Mouse (Mus musculus) hindbrain, embryonic 16.5 days (tissue): Measurements from ENCODE around the gene Clstn2. TPM values are rescaled to one million over a fixed set of nuclear protein-coding genes. Genes with fewer than 3 reads are reported as not detected.

Experiments used
- ATAC-seq: fragments of 200-750 bp; cut with Nextera tagmentation; 2 replicates; pipeline ENCODE4 v1.8.0; 2017; ENCODE audit warnings: moderate TSS enrichment, moderate library complexity
- H3K27ac ChIP-seq: fragments of 300-500 bp; sonication (generic); 2 replicates; pipeline ENCODE4 v1.5.1; 2014; ENCODE audit warnings: low read depth, mild to moderate bottlenecking, control low read depth, low read length, moderate library complexity
- H3K27me3 ChIP-seq: fragments of 300-500 bp; sonication (generic); replicated peaks from 2 replicates; pipeline ENCODE4 v1.6.1; 2014; ENCODE audit warnings: low read length; ENCODE audit not compliant: control insufficient read depth, insufficient read depth
- H3K36me3 ChIP-seq: fragments of 300-500 bp; sonication (generic); 2 replicates; pipeline ENCODE4 v1.6.1; 2014; ENCODE audit warnings: mild to moderate bottlenecking, low read length, moderate library complexity, mixed read lengths; ENCODE audit not compliant: control insufficient read depth, insufficient read depth
- H3K4me1 ChIP-seq: fragments of 300-500 bp; sonication (generic); 2 replicates; pipeline ENCODE4 v1.6.1; 2014; ENCODE audit warnings: low read depth, low read length; ENCODE audit not compliant: control insufficient read depth, insufficient read depth
- H3K4me2 ChIP-seq: fragments of 300-500 bp; sonication (generic); 2 replicates; pipeline ENCODE4 v1.6.1; 2014; ENCODE audit warnings: mild to moderate bottlenecking, low read length, control low read depth, moderate library complexity
- H3K4me3 ChIP-seq: fragments of 300-500 bp; sonication (generic); 2 replicates; pipeline ENCODE4 v1.5.1; 2014; ENCODE audit warnings: mild to moderate bottlenecking, low read length, control low read depth, moderate library complexity
- H3K9ac ChIP-seq: fragments of 300-500 bp; sonication (generic); 2 replicates; pipeline ENCODE4 v1.6.1; 2014; ENCODE audit warnings: low read depth, mild to moderate bottlenecking, control low read depth, low read length, moderate library complexity
- H3K9me3 ChIP-seq: fragments of 300-500 bp; sonication (generic); 2 replicates; pipeline ENCODE4 v1.6.1; 2014; ENCODE audit warnings: mild to moderate bottlenecking, low read length, moderate library complexity; ENCODE audit not compliant: control insufficient read depth
- WGBS: fragments of 180-500 bp; shearing (Covaris S2); extraction: QIAGEN DNeasy Blood & Tissue Kit; methylation state at CpG from one replicate; pipeline ENCODE4 v1.1.7; 2014; 5-methylcytosine and 5-hydroxymethylcytosine counted together
- polyA plus RNA-seq: library from polyadenylated mRNA; unstranded; fragments of >200 nt; fragmentation: Nextera tagmentation; extraction: Ambion mirVana; gene quantifications from 2 replicates; pipeline ENCODE4 v1.2.1, GENCODE M21; 2015

Gene Clstn2
- polyA plus RNA-seq, 1 experiment from 2014 or later, result 13.1 TPM

DNA sequence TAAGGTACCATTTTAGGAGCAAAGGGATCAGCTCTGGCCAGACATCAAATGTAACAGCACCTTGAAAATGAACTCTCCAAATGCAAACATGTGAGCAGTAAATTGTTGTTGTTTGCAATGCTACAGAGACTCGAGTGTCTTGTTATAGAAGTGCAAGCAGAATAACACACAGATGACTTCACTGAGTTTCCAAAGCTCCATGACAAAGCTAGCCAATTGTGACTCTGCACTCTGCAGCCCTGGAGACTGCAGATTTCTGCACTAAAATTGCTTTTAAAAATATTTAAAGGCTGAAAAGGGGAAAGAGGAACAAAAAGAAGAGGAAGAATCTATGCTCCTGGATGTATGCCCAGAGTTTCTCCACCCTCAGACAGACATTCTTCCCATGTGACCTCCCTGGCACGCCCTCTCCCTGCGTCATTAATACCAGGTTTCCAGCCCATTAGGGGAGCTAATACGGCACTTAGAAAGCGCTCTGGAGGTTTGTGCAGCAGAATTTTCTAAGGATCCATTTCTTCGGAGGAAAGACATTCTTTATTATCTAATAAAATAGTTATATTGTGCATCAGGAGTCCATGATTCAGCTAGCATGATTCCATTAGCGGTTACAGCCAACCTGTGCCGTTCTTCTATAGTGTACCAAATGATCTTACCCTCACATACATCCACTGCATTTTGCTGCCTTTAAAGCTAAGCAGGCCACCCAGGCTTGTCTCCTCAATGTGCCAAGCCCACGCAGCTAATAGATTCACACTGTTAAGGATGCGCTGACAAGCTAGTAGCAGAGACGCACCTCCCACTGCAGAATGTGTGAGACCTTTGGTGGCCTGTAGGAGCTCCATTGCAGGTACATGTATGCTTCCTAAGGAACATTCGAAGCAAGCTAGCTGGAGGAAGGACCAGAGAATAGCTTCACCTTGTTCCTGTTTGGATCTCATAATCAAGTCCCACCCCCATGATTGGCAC, 184.8 kb downstream of the Clstn2 start:
- Histone ChIP-seq H3K27me3 (no peaks in the 10 kb centered on the region), H3K27ac (peak overlapping the region; percentile 21; the same call in 1 of the 2 replicates), H3K36me3 (no peaks in the 10 kb centered on the region), H3K4me3 (no peak overlapping the region), H3K9ac (no peak overlapping the region), H3K9me3 (no peaks in the 10 kb centered on the region; the same call in 1 of the 2 replicates), H3K4me2 (no peak overlapping the region), H3K4me1 (no peaks in the 10 kb centered on the region; the same call in 1 of the 2 replicates)
- peak; percentile 73; the same call in 1 of the 2 replicates for ATAC-seq
- 57% methylated on average over 12 of the region's 12 CpGs for WGBS

- Histone ChIP-seq H3K4me2 (no peak overlapping the region), H3K27ac (no peak overlapping the region), H3K27me3 (no peaks in the 10 kb centered on the region), H3K36me3 (no peaks in the 10 kb centered on the region), H3K9me3 (no peaks in the 10 kb centered on the region; the same call in 1 of the 2 replicates), H3K4me3 (no peak overlapping the region), H3K9ac (no peak overlapping the region), H3K4me1 (no peaks in the 10 kb centered on the region)
- WGBS, result 80% methylated on average over 7 of the region's 7 CpGs
- 0 out of 2 replicates have a peak, but pooled peaks have one; percentile 17 for ATAC-seq
Observed at GRCm38 (mm10) chr9:97842054-97842453, 190.9 kb downstream of the Clstn2 start.

DNA sequence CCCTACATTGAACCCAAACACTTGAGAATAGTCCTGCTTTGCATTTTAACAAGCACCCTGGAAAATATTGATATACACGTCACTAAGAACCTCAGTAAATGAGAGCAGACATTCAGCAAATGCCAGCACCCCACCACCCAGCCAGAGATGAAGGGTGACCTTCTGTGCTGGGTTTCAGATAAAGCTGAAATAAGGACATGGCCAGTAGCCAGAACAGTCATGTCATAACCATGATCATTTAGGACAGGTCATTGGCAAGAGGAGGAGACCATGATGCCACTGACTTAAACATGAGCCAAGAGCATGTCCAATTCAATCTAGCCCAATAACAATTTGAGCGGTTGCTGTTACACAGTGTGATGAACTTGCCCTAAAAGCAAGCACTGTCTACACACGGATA, 201.8 kb downstream of the Clstn2 start:
- Histone ChIP-seq H3K4me1 (peaks cover 4% of the 10 kb centered on the region), H3K9ac (no peak overlapping the region), H3K27me3 (no peaks in the 10 kb centered on the region), H3K27ac (no peak overlapping the region), H3K36me3 (no peaks in the 10 kb centered on the region), H3K9me3 (no peaks in the 10 kb centered on the region), H3K4me2 (no peak overlapping the region), H3K4me3 (no peak overlapping the region)
- ATAC-seq, result no peak
- 74% methylated on average over 3 of the region's 3 CpGs for WGBS

GRCm38 (mm10) chr9:97829919-97830318, 203.1 kb downstream of the Clstn2 start:
- ATAC-seq, result no peak
- H3K4me2 ChIP-seq, result no peak overlapping the region
- H3K9ac ChIP-seq, result no peak overlapping the region
- no peaks in the 10 kb centered on the region for H3K27me3 ChIP-seq
- H3K4me1 ChIP-seq, result peaks cover 4% of the 10 kb centered on the region
- H3K9me3 ChIP-seq, result no peaks in the 10 kb centered on the region
- 72% methylated on average over 2 of the region's 2 CpGs for WGBS
- H3K4me3 ChIP-seq, result no peak overlapping the region
- no peaks in the 10 kb centered on the region for H3K36me3 ChIP-seq
- H3K27ac ChIP-seq, result no peak overlapping the region

DNA sequence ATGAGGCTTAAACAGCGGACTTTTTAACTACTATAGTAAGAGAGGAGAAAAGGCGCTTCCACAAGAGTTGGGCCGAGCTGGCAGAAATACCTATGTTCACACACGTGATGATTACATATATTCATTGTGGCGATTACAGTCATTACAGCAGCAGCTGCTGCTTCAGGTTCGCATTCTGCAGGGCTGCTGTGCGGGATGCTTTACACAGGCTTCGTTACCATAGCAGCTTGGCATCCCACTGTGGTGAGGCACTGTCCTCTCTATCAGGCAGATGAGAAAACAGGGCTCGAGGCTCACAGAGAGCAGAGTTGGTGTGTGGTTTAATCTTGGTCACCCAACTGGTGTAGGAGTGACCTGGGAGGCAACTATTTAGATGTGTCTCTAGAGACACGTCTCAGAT, 205.3 kb downstream of the Clstn2 start:
- H3K9me3 ChIP-seq, result no peaks in the 10 kb centered on the region
- ATAC-seq, result peak; percentile 64

DNA sequence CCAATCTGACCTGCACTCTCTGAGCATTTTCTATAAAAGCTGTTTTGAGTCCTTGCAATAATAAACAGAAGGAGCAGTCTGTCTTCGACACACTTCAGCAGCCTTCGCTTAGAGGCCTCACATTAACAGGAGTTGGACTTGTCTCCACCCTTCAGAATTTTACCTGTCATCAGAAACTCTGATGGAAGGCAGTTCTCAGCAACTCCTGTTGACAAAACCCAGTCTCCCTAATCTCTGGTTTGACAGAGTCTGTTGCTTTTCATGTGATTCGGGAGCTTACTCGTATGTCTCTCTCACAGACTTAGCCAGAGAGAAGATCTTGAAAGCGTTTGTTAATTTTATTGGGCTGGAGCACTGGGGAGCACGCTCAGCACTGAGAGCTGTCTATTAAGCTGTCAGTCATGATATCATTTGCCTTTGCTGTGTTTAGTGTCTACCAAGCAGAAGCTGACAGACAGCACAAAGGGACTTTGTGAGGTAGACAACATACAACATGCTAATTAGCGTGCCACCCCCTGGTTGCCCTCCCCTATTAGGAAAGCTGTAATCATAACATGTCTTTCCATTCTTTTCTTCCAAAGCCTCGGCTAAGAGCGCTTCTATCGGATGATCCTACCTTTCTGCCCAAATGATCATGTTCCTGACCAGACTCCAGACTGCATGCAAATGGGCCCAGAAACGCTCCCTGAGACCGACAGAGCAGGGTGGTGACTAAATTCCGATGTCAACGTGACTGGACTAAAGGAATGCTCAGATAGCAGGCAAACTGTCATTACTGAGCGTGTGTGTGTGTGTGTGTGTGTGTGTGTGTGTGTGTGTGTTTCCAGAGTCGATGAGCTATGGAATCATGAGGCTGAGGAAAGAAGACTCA, 206.7 kb downstream of the Clstn2 start:
- WGBS, result 50% methylated on average over 16 of the region's 16 CpGs
- Histone ChIP-seq H3K27ac (no peak overlapping the region), H3K36me3 (no peaks in the 10 kb centered on the region), H3K4me1 (peaks cover 4% of the 10 kb centered on the region), H3K9ac (no peak overlapping the region), H3K27me3 (no peaks in the 10 kb centered on the region), H3K4me2 (no peak overlapping the region), H3K4me3 (no peak overlapping the region), H3K9me3 (no peaks in the 10 kb centered on the region)
- no peak for ATAC-seq

More for the DNA sequence above, 205.3 kb downstream of the Clstn2 start:
- H3K9ac ChIP-seq, result no peak overlapping the region
- no peaks in the 10 kb centered on the region for H3K36me3 ChIP-seq
- peaks cover 4% of the 10 kb centered on the region for H3K4me1 ChIP-seq
- no peak overlapping the region for H3K4me2 ChIP-seq
- H3K27ac ChIP-seq, result no peak overlapping the region
- no peaks in the 10 kb centered on the region for H3K27me3 ChIP-seq
- no peak overlapping the region for H3K4me3 ChIP-seq
- whole genome bisulfite sequencing, result 41% methylated on average over 10 of the region's 10 CpGs

- H3K9ac ChIP-seq, result no peak overlapping the region
- no peak overlapping the region for H3K27ac ChIP-seq
- no peaks in the 10 kb centered on the region for H3K4me1 ChIP-seq
- H3K27me3 ChIP-seq, result no peaks in the 10 kb centered on the region
- H3K36me3 ChIP-seq, result no peaks in the 10 kb centered on the region
- no peak for ATAC-seq
- 90% methylated on average over 4 of the region's 4 CpGs for WGBS
- no peak overlapping the region for H3K4me2 ChIP-seq
- no peaks in the 10 kb centered on the region for H3K9me3 ChIP-seq
- H3K4me3 ChIP-seq, result no peak overlapping the region
Observed at GRCm38 (mm10) chr9:97817116-97817515, 215.9 kb downstream of the Clstn2 start.

- H3K4me1 ChIP-seq, result no peaks in the 10 kb centered on the region
- H3K36me3 ChIP-seq, result no peaks in the 10 kb centered on the region
- H3K9ac ChIP-seq, result no peak overlapping the region
- H3K4me3 ChIP-seq, result no peak overlapping the region
- ATAC-seq, result no peak
- H3K27ac ChIP-seq, result no peak overlapping the region
- WGBS, result 56% methylated on average over 3 of the region's 3 CpGs
- no peaks in the 10 kb centered on the region for H3K27me3 ChIP-seq
- H3K9me3 ChIP-seq, result no peaks in the 10 kb centered on the region
- no peak overlapping the region for H3K4me2 ChIP-seq
Observed at GRCm38 (mm10) chr9:97816143-97816805, 216.7 kb downstream of the Clstn2 start.
